Mouse (Mus musculus): ENCODE measurements around the gene Rnf4. TPM values are rescaled to one million over a fixed set of nuclear protein-coding genes. Genes with fewer than 3 reads are reported as not detected.

Rnf4 gene
- polyA plus RNA-seq, 1 experiment from 2014 or later: 209 TPM

DNA sequence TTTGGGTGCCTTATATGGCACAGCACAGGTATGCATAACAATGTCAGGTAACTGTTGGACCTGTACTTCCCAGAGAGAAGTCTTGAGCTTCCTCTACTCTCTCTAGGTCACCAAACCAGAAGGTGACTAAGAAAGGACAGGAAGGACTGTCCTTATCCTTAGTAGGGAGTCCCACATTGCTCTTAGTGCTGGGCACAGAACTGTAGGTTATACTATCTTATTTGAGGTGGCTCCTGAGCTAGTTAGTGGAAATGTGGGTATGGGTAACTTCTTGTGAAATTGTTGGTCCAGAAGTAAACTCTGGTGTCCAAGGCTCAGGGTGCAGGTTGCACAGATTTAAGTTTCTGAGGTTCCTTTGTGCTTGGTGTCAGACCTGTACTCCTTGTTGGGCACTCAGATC, 36.1 kb downstream of the Rnf4 start:
- Histone ChIP-seq H3K4me2 (ENCODE audit: low read depth, low read length) (no peak overlapping the region), H3K9me3 (replicated peaks; ENCODE audit: control insufficient read depth, low read length) (no peaks in the 10 kb centered on the region), H3K27me3 (ENCODE audit: control insufficient read depth, insufficient read depth, low read length) (no peaks in the 10 kb centered on the region), H3K9ac (replicated peaks; ENCODE audit: low read length) (no peak overlapping the region), H3K4me3 (ENCODE audit: low read depth, low read length) (no peak overlapping the region), H3K27ac (replicated peaks; ENCODE audit: low read depth, low read length) (no peak overlapping the region), H3K4me1 (ENCODE audit: control insufficient read depth, insufficient read depth, low read length) (no peaks in the 10 kb centered on the region), H3K36me3 (replicated peaks; ENCODE audit: control insufficient read depth, insufficient read depth, low read depth, low read length) (no peaks in the 10 kb centered on the region)
- no peak for DNase-seq (ENCODE audit: low spot score)
- ATAC-seq (replicated peaks; ENCODE audit: insufficient number of reproducible peaks, low FRiP score, low TSS enrichment, low read depth): no peak

DNA sequence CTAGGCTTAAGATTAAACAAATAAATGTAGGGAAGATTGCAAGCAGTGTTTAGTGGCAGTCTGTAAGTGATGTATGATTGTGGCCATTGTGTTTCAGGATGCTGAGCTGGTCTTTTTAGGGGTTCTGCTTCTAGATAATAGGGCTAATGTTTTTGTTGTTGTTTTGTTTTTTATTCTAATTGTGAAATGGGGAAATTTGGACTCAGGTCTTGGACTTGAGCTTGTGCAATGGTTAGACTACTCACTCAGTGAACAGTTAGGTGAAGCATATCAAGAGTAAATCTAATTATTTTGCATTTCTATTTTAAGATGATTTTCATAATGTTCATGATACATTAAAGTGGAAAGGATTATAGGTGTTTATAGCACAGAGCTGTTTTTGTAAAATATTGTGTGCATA, 36.5 kb downstream of the Rnf4 start:
- no peak overlapping the region for H3K27ac ChIP-seq (replicated peaks; ENCODE audit: low read depth, low read length)
- no peaks in the 10 kb centered on the region for H3K9me3 ChIP-seq (replicated peaks; ENCODE audit: control insufficient read depth, low read length)
- H3K27me3 ChIP-seq (ENCODE audit: control insufficient read depth, insufficient read depth, low read length): no peaks in the 10 kb centered on the region
- H3K9ac ChIP-seq (replicated peaks; ENCODE audit: low read length): no peak overlapping the region
- H3K4me1 ChIP-seq (ENCODE audit: control insufficient read depth, insufficient read depth, low read length): no peaks in the 10 kb centered on the region
- H3K36me3 ChIP-seq (replicated peaks; ENCODE audit: control insufficient read depth, insufficient read depth, low read depth, low read length): no peaks in the 10 kb centered on the region
- no peak for DNase-seq (ENCODE audit: low spot score)
- no peak overlapping the region for H3K4me3 ChIP-seq (ENCODE audit: low read depth, low read length)
- no peak for ATAC-seq (replicated peaks; ENCODE audit: insufficient number of reproducible peaks, low FRiP score, low TSS enrichment, low read depth)
- H3K4me2 ChIP-seq (ENCODE audit: low read depth, low read length): no peak overlapping the region

DNA sequence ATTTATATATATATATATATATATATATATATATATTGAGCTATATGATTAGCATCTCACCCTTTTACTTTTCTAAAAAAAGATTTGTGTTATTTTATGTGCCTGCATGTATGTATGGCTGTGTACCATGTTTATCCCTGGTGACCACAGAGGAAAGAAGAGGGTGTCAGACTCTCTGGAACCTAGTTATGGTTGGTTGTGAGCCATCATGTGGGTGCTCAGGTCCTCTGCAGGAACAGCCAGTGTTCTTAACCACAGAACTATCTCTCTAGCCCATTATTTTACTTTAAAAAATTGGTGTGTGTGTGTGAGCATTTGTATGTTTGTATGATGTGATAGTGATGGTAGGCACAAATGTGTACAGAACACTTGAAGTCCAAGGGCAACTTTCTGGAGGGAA, 42.7 kb downstream of the Rnf4 start:
- Histone ChIP-seq H3K9ac (replicated peaks; ENCODE audit: low read length) (no peak overlapping the region), H3K27ac (replicated peaks; ENCODE audit: low read depth, low read length) (no peak overlapping the region), H3K27me3 (ENCODE audit: control insufficient read depth, insufficient read depth, low read length) (no peaks in the 10 kb centered on the region), H3K9me3 (replicated peaks; ENCODE audit: control insufficient read depth, low read length) (no peaks in the 10 kb centered on the region), H3K4me2 (ENCODE audit: low read depth, low read length) (no peak overlapping the region), H3K36me3 (replicated peaks; ENCODE audit: control insufficient read depth, insufficient read depth, low read depth, low read length) (no peaks in the 10 kb centered on the region), H3K4me1 (ENCODE audit: control insufficient read depth, insufficient read depth, low read length) (no peaks in the 10 kb centered on the region), H3K4me3 (ENCODE audit: low read depth, low read length) (no peak overlapping the region)
- DNase-seq (ENCODE audit: low spot score): no peak
- no peak for ATAC-seq (replicated peaks; ENCODE audit: insufficient number of reproducible peaks, low FRiP score, low TSS enrichment, low read depth)

DNA sequence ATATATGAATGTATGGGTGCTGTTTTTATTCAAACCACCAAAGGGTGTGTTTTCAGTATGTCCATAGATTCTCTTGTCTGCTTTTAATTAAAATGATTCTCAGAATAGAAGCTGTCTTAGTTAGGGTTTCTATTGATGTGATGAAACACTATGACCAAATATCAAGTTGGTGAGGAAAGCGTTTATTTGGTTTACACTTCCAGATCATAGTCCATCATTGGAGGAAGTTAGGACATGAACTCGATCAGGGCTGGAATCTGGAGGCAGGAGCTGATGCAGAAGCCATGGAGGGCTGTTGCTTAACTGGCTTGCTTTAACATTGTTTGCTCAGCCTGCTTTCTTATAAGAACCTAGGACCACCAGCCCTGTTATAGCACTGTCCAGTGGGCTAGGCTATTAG, 45.6 kb downstream of the Rnf4 start:
- ATAC-seq (replicated peaks; ENCODE audit: insufficient number of reproducible peaks, low FRiP score, low TSS enrichment, low read depth): no peak

DNA sequence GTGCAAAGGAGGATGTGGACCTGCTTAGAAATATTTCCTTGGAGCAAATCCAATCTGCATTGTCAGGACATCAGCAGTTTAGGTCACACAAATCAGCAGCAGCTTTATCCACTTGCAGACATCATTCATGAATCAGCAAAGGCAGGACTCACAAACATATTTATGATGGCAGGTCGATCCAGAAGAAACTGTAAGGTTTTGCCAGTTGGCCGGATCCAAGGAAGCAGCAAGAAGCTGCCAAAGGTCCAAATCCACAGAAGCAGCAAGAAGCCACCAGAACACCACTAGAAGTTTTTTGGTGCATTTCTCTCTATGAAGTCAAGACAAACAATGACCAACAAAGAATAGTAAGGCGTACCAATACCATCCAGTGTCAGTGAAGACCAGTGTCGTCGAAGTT, 49.5 kb downstream of the Rnf4 start:
- Histone ChIP-seq H3K27me3 (ENCODE audit: control insufficient read depth, insufficient read depth, low read length) (no peaks in the 10 kb centered on the region), H3K4me1 (ENCODE audit: control insufficient read depth, insufficient read depth, low read length) (no peaks in the 10 kb centered on the region), H3K4me2 (ENCODE audit: low read depth, low read length) (no peak overlapping the region), H3K4me3 (ENCODE audit: low read depth, low read length) (no peak overlapping the region), H3K9me3 (replicated peaks; ENCODE audit: control insufficient read depth, low read length) (no peaks in the 10 kb centered on the region), H3K27ac (replicated peaks; ENCODE audit: low read depth, low read length) (no peak overlapping the region), H3K9ac (replicated peaks; ENCODE audit: low read length) (no peak overlapping the region), H3K36me3 (replicated peaks; ENCODE audit: control insufficient read depth, insufficient read depth, low read depth, low read length) (no peaks in the 10 kb centered on the region)
- ATAC-seq (replicated peaks; ENCODE audit: insufficient number of reproducible peaks, low FRiP score, low TSS enrichment, low read depth) (no peak), DNase-seq (ENCODE audit: low spot score) (no peak)
- WGBS: 97% methylated on average over 5 of the region's 5 CpGs

More for the DNA sequence above, 45.6 kb downstream of the Rnf4 start:
- DNase-seq (ENCODE audit: low spot score): no peak
- H3K36me3 ChIP-seq (replicated peaks; ENCODE audit: control insufficient read depth, insufficient read depth, low read depth, low read length): no peaks in the 10 kb centered on the region
- no peak overlapping the region for H3K4me3 ChIP-seq (ENCODE audit: low read depth, low read length)
- 89% methylated on average over 2 of the region's 2 CpGs for WGBS
- H3K9ac ChIP-seq (replicated peaks; ENCODE audit: low read length): no peak overlapping the region
- no peak overlapping the region for H3K4me2 ChIP-seq (ENCODE audit: low read depth, low read length)
- no peaks in the 10 kb centered on the region for H3K27me3 ChIP-seq (ENCODE audit: control insufficient read depth, insufficient read depth, low read length)
- H3K4me1 ChIP-seq (ENCODE audit: control insufficient read depth, insufficient read depth, low read length): no peaks in the 10 kb centered on the region
- H3K9me3 ChIP-seq (replicated peaks; ENCODE audit: control insufficient read depth, low read length): no peaks in the 10 kb centered on the region
- no peak overlapping the region for H3K27ac ChIP-seq (replicated peaks; ENCODE audit: low read depth, low read length)

DNA sequence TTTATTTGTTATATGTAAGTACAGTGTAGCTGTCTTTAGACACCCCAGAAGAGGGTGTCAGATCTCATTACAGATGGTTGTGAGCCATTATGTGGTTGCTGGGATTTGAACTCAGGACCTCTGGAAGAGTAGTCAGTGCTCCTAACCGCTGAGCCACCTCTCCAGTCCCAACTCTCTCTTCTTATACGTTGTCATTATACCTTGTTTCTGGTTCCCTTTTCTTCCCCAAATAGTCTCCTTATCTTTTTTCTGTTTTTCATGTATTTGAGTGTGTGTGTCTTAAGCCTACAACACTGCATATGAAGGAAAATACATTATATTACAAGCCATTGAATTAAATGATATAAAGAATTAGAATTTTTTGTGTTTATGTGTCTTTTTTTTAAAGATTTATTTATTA, 50.7 kb downstream of the Rnf4 start:
- Histone ChIP-seq H3K9me3 (replicated peaks; ENCODE audit: control insufficient read depth, low read length) (no peaks in the 10 kb centered on the region), H3K27ac (replicated peaks; ENCODE audit: low read depth, low read length) (no peak overlapping the region), H3K27me3 (ENCODE audit: control insufficient read depth, insufficient read depth, low read length) (no peaks in the 10 kb centered on the region), H3K4me2 (ENCODE audit: low read depth, low read length) (no peak overlapping the region), H3K4me1 (ENCODE audit: control insufficient read depth, insufficient read depth, low read length) (no peaks in the 10 kb centered on the region), H3K9ac (replicated peaks; ENCODE audit: low read length) (no peak overlapping the region), H3K4me3 (ENCODE audit: low read depth, low read length) (no peak overlapping the region), H3K36me3 (replicated peaks; ENCODE audit: control insufficient read depth, insufficient read depth, low read depth, low read length) (no peaks in the 10 kb centered on the region)
- DNase-seq (ENCODE audit: low spot score) (no peak), ATAC-seq (replicated peaks; ENCODE audit: insufficient number of reproducible peaks, low FRiP score, low TSS enrichment, low read depth) (no peak)
- WGBS: 100% methylated on average over 2 of the region's 2 CpGs

DNA sequence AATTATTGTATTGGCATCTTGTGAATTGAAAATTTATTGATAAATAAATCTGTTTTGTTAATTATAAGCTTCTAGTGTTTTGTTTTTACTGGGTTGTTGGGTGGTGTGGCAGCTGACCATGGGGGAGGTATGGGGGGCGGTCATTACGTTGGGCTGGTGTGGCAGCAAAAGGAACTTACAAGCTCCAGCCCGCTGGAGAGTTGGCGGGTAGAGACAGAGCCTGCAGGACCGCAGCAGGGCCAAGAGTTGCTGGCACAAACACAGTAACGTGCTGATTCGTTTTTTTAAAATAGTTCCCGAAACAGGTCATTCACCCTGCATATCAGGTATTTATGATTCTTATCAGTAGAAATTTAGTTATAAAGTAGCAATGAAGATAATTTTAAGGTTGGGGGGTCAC, 57.2 kb downstream of the Rnf4 start:
- H3K9ac ChIP-seq (replicated peaks; ENCODE audit: low read length): no peak overlapping the region
- 92% methylated on average over 8 of the region's 8 CpGs for whole genome bisulfite sequencing
- no peak overlapping the region for H3K4me2 ChIP-seq (ENCODE audit: low read depth, low read length)
- no peaks in the 10 kb centered on the region for H3K27me3 ChIP-seq (ENCODE audit: control insufficient read depth, insufficient read depth, low read length)
- H3K9me3 ChIP-seq (replicated peaks; ENCODE audit: control insufficient read depth, low read length): no peaks in the 10 kb centered on the region
- H3K36me3 ChIP-seq (replicated peaks; ENCODE audit: control insufficient read depth, insufficient read depth, low read depth, low read length): no peaks in the 10 kb centered on the region
- ATAC-seq (replicated peaks; ENCODE audit: insufficient number of reproducible peaks, low FRiP score, low TSS enrichment, low read depth) (no peak), DNase-seq (ENCODE audit: low spot score) (no peak)
- H3K4me1 ChIP-seq (ENCODE audit: control insufficient read depth, insufficient read depth, low read length): no peaks in the 10 kb centered on the region
- H3K4me3 ChIP-seq (ENCODE audit: low read depth, low read length): no peak overlapping the region
- no peak overlapping the region for H3K27ac ChIP-seq (replicated peaks; ENCODE audit: low read depth, low read length)

DNA sequence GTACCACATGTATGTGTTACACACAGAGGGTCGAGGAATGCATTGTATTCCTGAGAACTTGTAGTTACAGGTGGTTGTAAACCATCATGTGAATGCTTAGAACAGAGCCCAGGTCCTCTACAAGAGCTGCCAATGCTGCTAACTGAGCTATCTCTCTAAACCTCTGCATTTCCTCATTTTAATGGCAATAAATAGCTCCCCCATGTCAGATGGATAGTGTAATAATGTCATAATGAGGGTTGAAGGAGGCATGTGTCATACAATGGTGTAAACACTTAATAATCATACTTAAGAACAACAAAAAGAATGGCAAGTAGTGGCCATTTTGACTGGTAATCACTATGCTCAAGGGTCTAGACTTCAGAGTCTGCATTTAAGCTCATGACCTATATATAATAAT, 59.3 kb downstream of the Rnf4 start:
- Histone ChIP-seq H3K4me2 (ENCODE audit: low read depth, low read length) (no peak overlapping the region), H3K9ac (replicated peaks; ENCODE audit: low read length) (no peak overlapping the region), H3K27me3 (ENCODE audit: control insufficient read depth, insufficient read depth, low read length) (no peaks in the 10 kb centered on the region), H3K27ac (replicated peaks; ENCODE audit: low read depth, low read length) (no peak overlapping the region), H3K36me3 (replicated peaks; ENCODE audit: control insufficient read depth, insufficient read depth, low read depth, low read length) (no peaks in the 10 kb centered on the region), H3K9me3 (replicated peaks; ENCODE audit: control insufficient read depth, low read length) (no peaks in the 10 kb centered on the region), H3K4me3 (ENCODE audit: low read depth, low read length) (no peak overlapping the region), H3K4me1 (ENCODE audit: control insufficient read depth, insufficient read depth, low read length) (no peaks in the 10 kb centered on the region)
- WGBS: 93% methylated on average over 1 of the region's 1 CpGs
- DNase-seq (ENCODE audit: low spot score): no peak
- no peak for ATAC-seq (replicated peaks; ENCODE audit: insufficient number of reproducible peaks, low FRiP score, low TSS enrichment, low read depth)
